Mouse (Mus musculus): ENCODE measurements around the gene Tbc1d19. TPM values are rescaled to one million over a fixed set of nuclear protein-coding genes. Genes with fewer than 3 reads are reported as not detected.

Tbc1d19 gene
- polyA plus RNA-seq (2012; rRNA removed) (47.9 and 49.0 TPM in 2 replicates), polyA plus RNA-seq (2014; fragmentation: Nextera tagmentation; extraction: Ambion mirVana) (36.1 and 40.9 TPM in 2 replicates)

DNA sequence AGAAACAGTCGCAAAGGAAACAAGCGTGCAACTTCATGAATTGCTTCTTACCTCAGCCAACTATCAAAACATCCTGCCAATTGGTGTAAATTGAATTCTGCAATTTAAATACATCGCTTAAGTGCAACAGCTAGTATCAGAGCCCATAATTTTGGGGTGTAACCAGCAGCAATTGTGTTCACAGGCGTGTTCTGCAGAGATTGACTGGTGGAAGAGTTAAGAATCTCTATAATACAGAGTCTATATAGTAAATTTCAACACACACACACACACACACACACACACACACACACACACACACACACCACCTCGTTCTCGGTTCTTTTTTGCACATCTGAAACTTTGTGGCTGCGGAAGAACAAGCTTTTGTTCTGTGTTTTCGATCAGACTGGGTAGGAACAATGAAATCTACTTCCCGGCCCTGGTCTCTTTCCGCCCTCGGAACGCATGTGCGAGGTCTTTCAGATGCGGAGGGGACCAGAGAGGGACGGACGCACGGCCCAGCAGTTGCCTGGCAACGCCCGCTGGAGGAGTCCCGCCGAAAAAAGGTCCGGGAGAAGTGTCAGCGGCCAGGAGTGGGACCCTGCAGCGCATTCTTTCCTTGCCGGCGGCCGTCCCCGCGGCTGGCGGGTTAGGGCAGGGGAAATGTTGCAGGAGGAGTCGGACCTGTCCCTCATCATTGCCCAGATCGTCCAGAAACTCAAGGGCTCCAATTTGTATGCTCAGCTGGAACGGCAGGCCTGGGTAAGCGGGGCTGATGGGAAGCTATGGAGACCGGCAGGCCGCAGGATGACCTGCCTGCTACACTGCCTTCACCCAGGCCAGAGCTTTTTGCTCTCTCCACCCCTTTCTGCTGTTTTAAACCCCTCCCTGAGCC, at the start of gene Tbc1d19:
Tbc1d19 (plus strand) TSS at position 492 of the 877 bp plus-strand sequence.
- Histone ChIP-seq H3K9me3 (ENCODE audit: control insufficient read depth, low read length) (no peaks in the 10 kb centered on the region), H3K27ac (replicated peaks; ENCODE audit: low read depth, low read length) (0 out of 2 replicates have a peak within 1 kb of the TSS, but pooled peaks have one; percentile 21), H3K4me2 (replicated peaks; ENCODE audit: low read depth, low read length, severe bottlenecking) (peak within 1 kb of the TSS; percentile 72), H3K4me1 (ENCODE audit: control insufficient read depth, insufficient read depth, low read length) (peaks cover 3% of the 10 kb centered on the region; the same call in 1 of the 2 replicates), H3K27me3 (ENCODE audit: control insufficient read depth, insufficient read depth, low read length) (no peaks in the 10 kb centered on the region), H3K36me3 (ENCODE audit: control insufficient read depth, insufficient read depth, low read length) (no peaks in the 10 kb centered on the region), H3K4me3 (replicated peaks; ENCODE audit: low read length) (peak within 1 kb of the TSS; percentile 75), H3K9ac (ENCODE audit: low read depth, low read length, severe bottlenecking) (peak within 1 kb of the TSS; percentile 66)
- ATAC-seq (ENCODE audit: low FRiP score, low read depth) (peak; percentile 98), DNase-seq (ENCODE audit: low spot score) (peak; percentile 87)
- 7% methylated on average over 36 of the region's 36 CpGs for WGBS
- TF ChIP-seq POLR2A (IDR thresholded peaks at IDR 0.05; ENCODE audit: borderline replicate concordance, extremely low read depth, insufficient read depth, insufficient read length): peak; percentile 57; the same call in 1 of the 2 replicates

DNA sequence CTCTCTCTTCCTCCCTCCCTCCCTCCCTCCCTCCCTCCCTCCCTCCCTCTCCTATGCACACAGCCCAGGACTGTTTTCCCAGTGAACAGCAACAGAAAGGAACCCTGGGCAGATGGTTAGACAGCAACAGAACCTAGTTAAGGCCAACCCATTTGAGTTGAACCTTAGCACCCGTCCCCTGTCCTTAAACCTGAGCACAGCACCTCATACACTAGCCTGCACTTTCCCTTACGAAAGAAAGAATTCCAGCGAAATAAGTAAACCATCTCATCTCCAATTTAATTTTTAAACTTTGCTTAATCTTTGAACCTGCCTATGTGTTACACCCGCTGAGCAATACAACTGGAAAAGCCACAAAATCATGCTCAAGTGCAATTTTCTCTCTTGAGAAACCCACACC, 49.5 kb upstream of the Tbc1d19 start:
- Histone ChIP-seq H3K27ac (replicated peaks; ENCODE audit: low read depth, low read length) (no peak overlapping the region), H3K27me3 (ENCODE audit: control insufficient read depth, insufficient read depth, low read length) (no peaks in the 10 kb centered on the region), H3K9me3 (ENCODE audit: control insufficient read depth, low read length) (no peaks in the 10 kb centered on the region), H3K4me3 (replicated peaks; ENCODE audit: low read length) (no peak overlapping the region), H3K9ac (ENCODE audit: low read depth, low read length, severe bottlenecking) (no peak overlapping the region), H3K36me3 (ENCODE audit: control insufficient read depth, insufficient read depth, low read length) (no peaks in the 10 kb centered on the region), H3K4me1 (ENCODE audit: control insufficient read depth, insufficient read depth, low read length) (no peaks in the 10 kb centered on the region), H3K4me2 (replicated peaks; ENCODE audit: low read depth, low read length, severe bottlenecking) (no peak overlapping the region)
- DNase-seq (ENCODE audit: low spot score): no peak
- 90% methylated on average over 4 of the region's 4 CpGs for WGBS
- no peak for ATAC-seq (ENCODE audit: low FRiP score, low read depth)
- TF ChIP-seq POLR2A (IDR thresholded peaks at IDR 0.05; ENCODE audit: borderline replicate concordance, extremely low read depth, insufficient read depth, insufficient read length): no peak

DNA sequence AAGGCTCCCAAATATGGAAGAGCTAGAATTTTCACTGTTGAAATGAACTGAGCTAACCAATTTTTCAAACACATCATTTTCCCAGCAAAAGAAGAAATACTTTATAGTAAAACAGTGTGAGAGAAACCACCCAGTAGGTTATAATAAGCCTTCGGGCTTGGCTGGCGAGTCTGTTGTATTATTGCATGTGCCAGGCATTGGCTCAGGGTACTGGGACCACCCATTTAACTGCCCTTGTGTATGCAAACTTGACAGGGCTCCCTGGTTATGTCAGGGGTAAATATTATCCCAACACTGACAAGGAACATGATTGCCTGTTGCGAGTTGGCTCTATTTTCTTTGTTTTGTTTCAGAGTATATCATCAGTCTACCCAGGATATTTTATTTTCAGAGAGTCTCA, 48.5 kb upstream of the Tbc1d19 start:
- no peaks in the 10 kb centered on the region for H3K9me3 ChIP-seq (ENCODE audit: control insufficient read depth, low read length)
- H3K36me3 ChIP-seq (ENCODE audit: control insufficient read depth, insufficient read depth, low read length): no peaks in the 10 kb centered on the region
- no peak overlapping the region for H3K4me2 ChIP-seq (replicated peaks; ENCODE audit: low read depth, low read length, severe bottlenecking)
- no peak overlapping the region for H3K9ac ChIP-seq (ENCODE audit: low read depth, low read length, severe bottlenecking)
- H3K27ac ChIP-seq (replicated peaks; ENCODE audit: low read depth, low read length): no peak overlapping the region
- ATAC-seq (ENCODE audit: low FRiP score, low read depth) (no peak), DNase-seq (ENCODE audit: low spot score) (no peak)
- H3K27me3 ChIP-seq (ENCODE audit: control insufficient read depth, insufficient read depth, low read length): no peaks in the 10 kb centered on the region
- TF ChIP-seq POLR2A (IDR thresholded peaks at IDR 0.05; ENCODE audit: borderline replicate concordance, extremely low read depth, insufficient read depth, insufficient read length): no peak
- 84% methylated on average over 3 of the region's 3 CpGs for WGBS
- H3K4me1 ChIP-seq (ENCODE audit: control insufficient read depth, insufficient read depth, low read length): no peaks in the 10 kb centered on the region
- no peak overlapping the region for H3K4me3 ChIP-seq (replicated peaks; ENCODE audit: low read length)

DNA sequence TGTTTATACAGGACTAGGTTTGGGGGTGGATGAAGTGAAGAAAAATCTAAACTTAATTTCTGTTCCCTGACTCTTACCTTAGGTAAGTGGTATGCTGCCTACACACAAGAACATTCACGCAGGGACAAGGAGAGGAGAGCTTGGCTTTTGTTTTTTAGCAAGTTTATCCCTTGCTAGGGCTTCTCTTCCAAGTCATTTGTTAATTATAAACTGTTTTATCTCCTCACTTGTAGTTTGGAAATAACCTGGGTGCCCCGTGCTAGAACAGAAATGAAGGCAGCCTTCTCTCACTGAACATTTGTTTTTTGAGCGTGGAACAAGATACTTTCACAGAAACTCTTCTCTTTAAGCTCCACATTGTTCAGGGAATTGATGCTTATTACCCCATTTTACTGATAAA, 48.1 kb upstream of the Tbc1d19 start:
- Histone ChIP-seq H3K9ac (ENCODE audit: low read depth, low read length, severe bottlenecking) (no peak overlapping the region), H3K9me3 (ENCODE audit: control insufficient read depth, low read length) (no peaks in the 10 kb centered on the region), H3K4me2 (replicated peaks; ENCODE audit: low read depth, low read length, severe bottlenecking) (no peak overlapping the region), H3K36me3 (ENCODE audit: control insufficient read depth, insufficient read depth, low read length) (no peaks in the 10 kb centered on the region), H3K4me1 (ENCODE audit: control insufficient read depth, insufficient read depth, low read length) (no peaks in the 10 kb centered on the region), H3K27ac (replicated peaks; ENCODE audit: low read depth, low read length) (no peak overlapping the region), H3K27me3 (ENCODE audit: control insufficient read depth, insufficient read depth, low read length) (no peaks in the 10 kb centered on the region), H3K4me3 (replicated peaks; ENCODE audit: low read length) (no peak overlapping the region)
- DNase-seq (ENCODE audit: low spot score): no peak
- WGBS: 81% methylated on average over 3 of the region's 3 CpGs
- TF ChIP-seq POLR2A (IDR thresholded peaks at IDR 0.05; ENCODE audit: borderline replicate concordance, extremely low read depth, insufficient read depth, insufficient read length): no peak
- no peak for ATAC-seq (ENCODE audit: low FRiP score, low read depth)

DNA sequence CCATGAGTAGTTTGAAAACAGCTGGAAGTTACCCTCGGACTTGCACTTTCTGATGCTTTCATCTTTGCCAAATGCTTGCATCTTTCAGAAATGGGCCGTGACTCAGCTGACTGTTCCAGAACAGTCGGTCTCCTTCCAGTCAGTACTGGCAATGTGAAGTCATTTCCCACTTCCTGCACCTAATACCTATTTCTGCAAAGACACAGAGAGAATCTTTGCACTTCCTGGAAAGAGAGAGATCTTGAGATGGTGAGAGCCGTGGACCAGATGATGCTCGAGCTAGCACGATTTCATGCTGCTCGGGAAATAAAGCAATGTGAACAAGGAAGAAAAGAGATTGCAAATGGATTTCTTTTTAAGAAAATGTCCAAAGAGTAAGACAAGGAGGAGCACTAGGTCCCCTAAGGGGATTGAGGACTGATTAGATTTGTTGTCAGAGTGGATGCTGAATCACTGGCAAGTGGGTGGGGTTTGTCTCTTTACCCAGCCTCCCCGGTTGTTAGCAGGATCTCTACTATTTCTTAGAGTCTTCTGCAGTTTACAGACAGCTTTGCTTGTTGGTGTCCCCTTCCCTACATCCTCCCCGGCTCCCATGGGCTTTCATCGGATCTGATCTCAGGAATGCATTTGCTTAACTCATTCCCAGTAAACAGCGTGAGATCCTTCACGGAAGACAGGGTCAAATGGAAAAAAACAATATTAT, 24.4 kb upstream of the Tbc1d19 start:
- Histone ChIP-seq H3K36me3 (ENCODE audit: control insufficient read depth, insufficient read depth, low read length) (no peaks in the 10 kb centered on the region), H3K9me3 (ENCODE audit: control insufficient read depth, low read length) (no peaks in the 10 kb centered on the region), H3K27me3 (ENCODE audit: control insufficient read depth, insufficient read depth, low read length) (no peaks in the 10 kb centered on the region), H3K27ac (replicated peaks; ENCODE audit: low read depth, low read length) (no peak overlapping the region), H3K4me1 (ENCODE audit: control insufficient read depth, insufficient read depth, low read length) (no peaks in the 10 kb centered on the region), H3K9ac (ENCODE audit: low read depth, low read length, severe bottlenecking) (no peak overlapping the region), H3K4me3 (replicated peaks; ENCODE audit: low read length) (no peak overlapping the region), H3K4me2 (replicated peaks; ENCODE audit: low read depth, low read length, severe bottlenecking) (no peak overlapping the region)
- DNase-seq (ENCODE audit: low spot score): no peak
- ATAC-seq (ENCODE audit: low FRiP score, low read depth): no peak
- TF ChIP-seq POLR2A (IDR thresholded peaks at IDR 0.05; ENCODE audit: borderline replicate concordance, extremely low read depth, insufficient read depth, insufficient read length): no peak
- WGBS: 63% methylated on average over 12 of the region's 12 CpGs
